Comparison of ENCODE assay signal across 8 mouse cellular contexts in the genomic region with DNA sequence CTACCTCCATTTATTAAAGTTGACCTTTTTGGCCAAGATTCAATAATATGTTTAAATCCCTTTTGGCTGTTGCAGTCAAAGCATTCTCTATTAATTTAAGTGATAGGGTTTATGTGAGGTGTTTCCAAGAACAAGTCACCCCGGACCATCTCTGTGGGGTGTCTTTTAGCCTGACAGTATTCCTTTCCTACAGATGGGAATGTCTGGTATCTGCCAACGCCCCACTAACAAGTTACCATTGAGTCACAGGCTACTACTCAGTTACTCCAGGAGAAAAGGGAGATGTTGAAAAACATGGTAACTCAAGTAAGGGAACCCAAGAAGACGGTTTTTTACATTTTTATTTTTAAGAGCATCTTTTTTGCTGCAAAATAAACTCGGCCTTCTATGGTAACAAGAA. TPM values are rescaled to one million over a fixed set of nuclear protein-coding genes. Genes with fewer than 3 reads are reported as not detected.
DNase-seq lines count a peak whose midpoint lies in the region; ATAC-seq lines count a peak whose summit lies in the region.

No protein-coding gene starts in this region.

- H3K9me3 ChIP-seq in heart, embryonic 14.5 days (ENCODE audit: control insufficient read depth, low read length), result no peaks in the 10 kb centered on the region
- H3K9me3 ChIP-seq in hindbrain, embryonic 13.5 days, result no peaks in the 10 kb centered on the region

- peaks cover 40% of the 10 kb centered on the region for H3K36me3 ChIP-seq in heart, embryonic 14.5 days (ENCODE audit: control insufficient read depth, insufficient read depth, low read length)
- peaks cover 44% of the 10 kb centered on the region for H3K36me3 ChIP-seq in hindbrain, embryonic 13.5 days
- peaks cover 15% of the 10 kb centered on the region; the same call in 1 of the 2 replicates for H3K36me3 ChIP-seq in macrophage (ENCODE audit: inconsistent target)

- H3K4me1 ChIP-seq in heart, embryonic 14.5 days (ENCODE audit: control insufficient read depth in 2 of 2, insufficient read depth in 2 of 2, low read length in 2 of 2), result peaks cover 0 to 20% of the 10 kb centered on the region in 2 experiments; a peak in 2 of 4 replicates
- peaks cover 39% of the 10 kb centered on the region for H3K4me1 ChIP-seq in hindbrain, embryonic 13.5 days (replicated peaks)

- peak overlapping the region; percentile 98 for H3K9ac ChIP-seq in heart, embryonic 14.5 days (ENCODE audit: low read length)
- H3K9ac ChIP-seq in hindbrain, embryonic 13.5 days, result peak overlapping the region; percentile 94

- peak overlapping the region in 1 of 2 experiments; percentile 85; a peak in 3 of 4 replicates for H3K4me3 ChIP-seq in heart, embryonic 14.5 days (ENCODE audit: control insufficient read depth in 1 of 2, insufficient read depth in 1 of 2, low read depth in 1 of 2, low read length in 2 of 2)
- peak overlapping the region; percentile 89 for H3K4me3 ChIP-seq in hindbrain, embryonic 13.5 days
- peak overlapping the region; percentile 69 for H3K4me3 ChIP-seq in macrophage (ENCODE audit: inconsistent target)

- H3K4me2 ChIP-seq in heart, embryonic 14.5 days (ENCODE audit: low read length), result peak overlapping the region; percentile 64
- H3K4me2 ChIP-seq in hindbrain, embryonic 13.5 days, result peak overlapping the region; percentile 78

- 52% methylated on average over 4 of the region's 4 CpGs for WGBS in heart, embryonic 14.5 days
- WGBS in hindbrain, embryonic 13.5 days, result 60% methylated on average over 4 of the region's 4 CpGs
- whole genome bisulfite sequencing in macrophage (ENCODE audit: missing documents), result 90% methylated on average over 4 of the region's 4 CpGs

- no peaks in the 10 kb centered on the region for H3K27me3 ChIP-seq in heart, embryonic 14.5 days (ENCODE audit: control insufficient read depth, insufficient read depth, low read length)
- no peaks in the 10 kb centered on the region for H3K27me3 ChIP-seq in hindbrain, embryonic 13.5 days

- no peak overlapping the region for H3K27ac ChIP-seq in heart, embryonic 14.5 days (replicated peaks in 1 of 2; ENCODE audit: control insufficient read depth in 1 of 2, insufficient read depth in 1 of 2, low read depth in 2 of 2, low read length in 2 of 2)
- peak overlapping the region; percentile 98 for H3K27ac ChIP-seq in hindbrain, embryonic 13.5 days
- H3K27ac ChIP-seq in macrophage, result no peak overlapping the region

- H3K79me2 ChIP-seq in macrophage (ENCODE audit: inconsistent target), result peaks cover 62% of the 10 kb centered on the region

- ATAC-seq in heart, embryonic 14.5 days (ENCODE audit: insufficient number of reproducible peaks, insufficient read depth, low FRiP score, low read depth), result no peak
- no peak for ATAC-seq in hindbrain, embryonic 13.5 days (ENCODE audit: low FRiP score)
- no peak for ATAC-seq in granulocyte monocyte progenitor cell, adult 5-6 weeks (replicated peaks; ENCODE audit: poor library complexity, severe bottlenecking)

- no peak for DNase-seq in heart, adult 18-20 months
- DNase-seq in ZHBTc4 (ENCODE audit: low read depth, low spot score), result peak; percentile 56
- DNase-seq in gastrocnemius, postnatal 25 days, result no peak
- DNase-seq in Muller cell, postnatal 12 days (ENCODE audit: inconsistent ontology term), result no peak

RNA-seq across cellular contexts. Expression of a gene that starts 1.1 kb away (rescaled TPM):
- 12.1 and 13.5 TPM in 2 replicates for polyA plus RNA-seq in heart, embryonic 14.5 days (2014; fragmentation: Nextera tagmentation; extraction: Ambion mirVana)
- total RNA-seq in heart, adult 18-20 months (2021), result 10 to 100 TPM; 13.2 to 13.5 TPM
- polyA plus RNA-seq in hindbrain, embryonic 13.5 days (2015; fragmentation: Nextera tagmentation; extraction: Ambion mirVana), result 24.0 and 28.8 TPM in 2 replicates
- total RNA-seq in macrophage (2018; cell fraction: chromatin; rRNA removed), result 100 to 1,000 TPM in 22 of 26 experiments, 10 to 100 TPM in 4; 68.2 to 200 (median 119) TPM
- total RNA-seq in macrophage (2018; cell fraction: cytosol; rRNA removed), result 10 to 100 TPM; 13.6 to 28.3 (median 18.6) TPM
- total RNA-seq in macrophage (2018; cell fraction: nucleus; rRNA removed), result 100 to 1,000 TPM in 2 of 26 experiments, 10 to 100 TPM in 24; 47.1 to 195 (median 76.8) TPM
- 11.9 to 20.7 TPM (median 16.3 TPM) in 3 replicates for polyA plus RNA-seq in macrophage (2018)
- total RNA-seq in granulocyte monocyte progenitor cell, adult 5-6 weeks (2014; fragmentation: Nextera tagmentation), result 12.6 and 30.7 TPM in 2 replicates
- total RNA-seq in granulocyte monocyte progenitor cell, adult 5-6 weeks (2017), result 11.3 and 13.9 TPM in 2 replicates
- 10 to 100 TPM in 1 of 2 experiments, 1 to 10 TPM in 1; 9.6 to 10.0 TPM for total RNA-seq in gastrocnemius, postnatal 25 days (2021)

RNA-seq across cellular contexts. Expression of a gene that starts 1.5 kb away (rescaled TPM):
- 42.9 and 45.5 TPM in 2 replicates for polyA plus RNA-seq in heart, embryonic 14.5 days (2014; fragmentation: Nextera tagmentation; extraction: Ambion mirVana)
- total RNA-seq in heart, adult 18-20 months (2021), result 10 to 100 TPM; 31.7 to 35.2 TPM
- 106 and 110 TPM in 2 replicates for polyA plus RNA-seq in hindbrain, embryonic 13.5 days (2015; fragmentation: Nextera tagmentation; extraction: Ambion mirVana)
- 100 to 1,000 TPM in 18 of 26 experiments, 10 to 100 TPM in 8; 36.2 to 226 (median 145) TPM for total RNA-seq in macrophage (2018; cell fraction: chromatin; rRNA removed)
- total RNA-seq in macrophage (2018; cell fraction: cytosol; rRNA removed), result 10 to 100 TPM; 24.4 to 50.7 (median 39.8) TPM
- 100 to 1,000 TPM in 5 of 26 experiments, 10 to 100 TPM in 21; 33.3 to 106 (median 74.4) TPM for total RNA-seq in macrophage (2018; cell fraction: nucleus; rRNA removed)
- polyA plus RNA-seq in macrophage (2018), result 17.7 to 39.2 TPM (median 25.2 TPM) in 3 replicates
- 26.8 and 31.6 TPM in 2 replicates for total RNA-seq in granulocyte monocyte progenitor cell, adult 5-6 weeks (2014; fragmentation: Nextera tagmentation)
- total RNA-seq in granulocyte monocyte progenitor cell, adult 5-6 weeks (2017), result 16.6 and 22.4 TPM in 2 replicates
- 10 to 100 TPM; 20.6 to 22.7 TPM for total RNA-seq in gastrocnemius, postnatal 25 days (2021)

RNA-seq across cellular contexts. Expression of a gene that starts 30.7 kb away (rescaled TPM):
- polyA plus RNA-seq in heart, embryonic 14.5 days (2014; fragmentation: Nextera tagmentation; extraction: Ambion mirVana), result 122 and 143 TPM in 2 replicates
- 10 to 100 TPM; 68.3 to 71.6 TPM for total RNA-seq in heart, adult 18-20 months (2021)
- 7.9 and 8.6 TPM in 2 replicates for polyA plus RNA-seq in hindbrain, embryonic 13.5 days (2015; fragmentation: Nextera tagmentation; extraction: Ambion mirVana)
- total RNA-seq in macrophage (2018; cell fraction: chromatin; rRNA removed), result 10 to 100 TPM in 1 of 26 experiments, 1 to 10 TPM in 20, under 1 TPM in 3, not detected in 2; 0.46 to 50.5 (median 2.8) TPM
- under 1 TPM in 13 of 26 experiments, not detected in 13; 0.10 to 0.48 (median 0.18) TPM for total RNA-seq in macrophage (2018; cell fraction: cytosol; rRNA removed)
- 1 to 10 TPM in 15 of 26 experiments, under 1 TPM in 6, not detected in 5; 0.38 to 8.2 (median 1.3) TPM for total RNA-seq in macrophage (2018; cell fraction: nucleus; rRNA removed)
- polyA plus RNA-seq in macrophage (2018), result 0.29 to 2.3 TPM in 2 of 3 replicates, not detected in the other
- total RNA-seq in granulocyte monocyte progenitor cell, adult 5-6 weeks (2014; fragmentation: Nextera tagmentation), result not detected in 2 replicates
- not detected in 2 replicates for total RNA-seq in granulocyte monocyte progenitor cell, adult 5-6 weeks (2017)
- total RNA-seq in gastrocnemius, postnatal 25 days (2021), result 100 to 1,000 TPM in 1 of 2 experiments, 10 to 100 TPM in 1; 37.7 to 102 TPM

RNA-seq across cellular contexts. Expression of a gene that starts 49.9 kb away (rescaled TPM):
- polyA plus RNA-seq in heart, embryonic 14.5 days (2014; fragmentation: Nextera tagmentation; extraction: Ambion mirVana), result 36.5 and 43.9 TPM in 2 replicates
- 10 to 100 TPM; 57.6 to 67.8 TPM for total RNA-seq in heart, adult 18-20 months (2021)
- polyA plus RNA-seq in hindbrain, embryonic 13.5 days (2015; fragmentation: Nextera tagmentation; extraction: Ambion mirVana), result 36.6 and 37.6 TPM in 2 replicates
- total RNA-seq in macrophage (2018; cell fraction: chromatin; rRNA removed), result 100 to 1,000 TPM in 23 of 26 experiments, 10 to 100 TPM in 3; 72.4 to 298 (median 167) TPM
- total RNA-seq in macrophage (2018; cell fraction: cytosol; rRNA removed), result 100 to 1,000 TPM in 13 of 26 experiments, 10 to 100 TPM in 13; 44.5 to 165 (median 81.6) TPM
- total RNA-seq in macrophage (2018; cell fraction: nucleus; rRNA removed), result 100 to 1,000 TPM in 13 of 26 experiments, 10 to 100 TPM in 13; 65.9 to 220 (median 115) TPM
- 48.8 to 139 TPM (median 91.4 TPM) in 3 replicates for polyA plus RNA-seq in macrophage (2018)
- 31.0 and 57.9 TPM in 2 replicates for total RNA-seq in granulocyte monocyte progenitor cell, adult 5-6 weeks (2014; fragmentation: Nextera tagmentation)
- 18.7 and 29.3 TPM in 2 replicates for total RNA-seq in granulocyte monocyte progenitor cell, adult 5-6 weeks (2017)
- total RNA-seq in gastrocnemius, postnatal 25 days (2021), result 10 to 100 TPM; 67.9 to 70.2 TPM

Comparison
In these comparisons a context has a peak if more than half of its experiments do, and no peak if none do; other contexts are left out.
1. RNA of a gene that starts 30.7 kb away (total RNA-seq): 37.7 to 102 TPM in gastrocnemius, postnatal 25 days and 68.3 to 71.6 TPM in heart, adult 18-20 months; not detected in granulocyte monocyte progenitor cell, adult 5-6 weeks; every median in the first group is over 10 times any median in the second.